Mouse (Mus musculus): ENCODE data around the gene Tagap1.
"Not testable (repeated sequence)": the region's sequence is repeated elsewhere in the genome, so short reads cannot be mapped to it uniquely, and the experiment has no call there.

DNA sequence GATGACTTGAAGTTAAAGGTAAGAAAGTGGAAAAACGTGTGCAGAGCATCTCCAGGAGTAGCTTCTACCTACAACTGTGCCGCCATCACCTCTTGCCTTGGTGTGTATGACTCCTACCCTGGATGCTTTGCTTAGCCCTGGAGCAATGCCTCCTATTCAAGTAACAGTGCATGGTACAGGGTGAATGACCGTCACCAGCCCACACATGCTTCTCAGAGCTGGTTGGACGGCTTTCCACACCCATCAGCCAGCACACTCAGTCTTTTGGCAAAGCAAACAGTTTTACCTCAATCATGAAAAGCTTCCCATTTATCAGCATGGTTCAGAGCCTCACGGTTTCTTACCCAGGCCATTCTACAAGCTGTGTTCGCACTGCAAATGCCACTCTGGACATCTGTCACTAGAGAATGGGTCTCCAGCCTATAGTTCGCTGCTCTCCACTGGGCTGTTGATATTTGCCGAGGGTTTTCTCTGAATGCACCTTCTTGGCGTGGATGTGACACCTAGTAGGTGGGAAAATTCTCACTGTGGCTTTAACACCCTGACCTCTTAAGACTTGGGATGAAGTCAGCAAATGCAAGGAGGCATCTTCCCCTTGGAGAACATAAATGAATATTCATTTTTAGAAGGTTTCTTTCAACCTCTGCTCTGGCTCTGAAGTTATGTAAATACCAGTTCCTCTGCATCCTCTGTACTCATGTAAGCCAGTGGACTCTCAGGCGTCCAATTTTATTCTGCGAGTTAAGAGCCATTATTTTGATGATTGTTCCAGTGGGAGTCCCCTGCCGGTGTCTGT is 41.0 kb upstream of the Tagap1 start:
- TF ChIP-seq CTCF (IDR thresholded peaks at IDR 0.05; ENCODE audit: control insufficient read depth, insufficient read depth, insufficient read length); MYOG (IDR thresholded peaks at IDR 0.05; ENCODE audit: control insufficient read depth, extremely low read depth, insufficient read length); USF1 (IDR thresholded peaks at IDR 0.05; ENCODE audit: low read depth); MAX (IDR thresholded peaks at IDR 0.05): not testable (repeated sequence)

Measured in C2C12 (cell line).